Mouse (Mus musculus) hindbrain, embryonic 15.5 days (tissue): Measurements from ENCODE around the gene Cyp2b10. TPM values are rescaled to one million over a fixed set of nuclear protein-coding genes. Genes with fewer than 3 reads are reported as not detected.
"Not testable (repeated sequence)": the region's sequence is repeated elsewhere in the genome, so short reads cannot be mapped to it uniquely, and the experiment has no call there.

Experiments
- ATAC-seq: fragments of 200-750 bp; cut with Nextera tagmentation; 2 replicates; pipeline ENCODE4 v1.8.0; 2017; ENCODE audit warnings: low read depth, moderate number of reproducible peaks, moderate TSS enrichment; ENCODE audit not compliant: low FRiP score
- H3K27ac ChIP-seq: fragments of 300-500 bp; sonication (generic); replicated peaks from 2 replicates; pipeline ENCODE4 v1.5.1; 2015; ENCODE audit warnings: mild to moderate bottlenecking, inconsistent platforms
- H3K27me3 ChIP-seq: fragments of 300-500 bp; sonication (generic); 2 replicates; pipeline ENCODE4 v1.6.1; 2015; ENCODE audit warnings: control low read depth, inconsistent platforms
- H3K36me3 ChIP-seq: fragments of 300-500 bp; sonication (generic); 2 replicates; pipeline ENCODE4 v1.6.1; 2015; ENCODE audit warnings: control low read depth, inconsistent platforms
- H3K4me1 ChIP-seq: fragments of 300-500 bp; sonication (generic); replicated peaks from 2 replicates; pipeline ENCODE4 v1.6.1; 2015; ENCODE audit warnings: control low read depth, inconsistent platforms
- H3K4me2 ChIP-seq: fragments of 300-500 bp; sonication (generic); 2 replicates; pipeline ENCODE4 v1.6.1; 2015; ENCODE audit warnings: moderate library complexity, mild to moderate bottlenecking, inconsistent platforms
- H3K4me3 ChIP-seq: fragments of 300-500 bp; sonication (generic); 2 replicates; pipeline ENCODE4 v1.5.1; 2015; ENCODE audit warnings: mild to moderate bottlenecking, inconsistent platforms
- H3K9ac ChIP-seq: fragments of 300-500 bp; sonication (generic); 2 replicates; pipeline ENCODE4 v1.6.1; 2015; ENCODE audit warnings: inconsistent platforms
- H3K9me3 ChIP-seq: fragments of 300-500 bp; sonication (generic); 2 replicates; pipeline ENCODE4 v1.6.1; 2016; ENCODE audit warnings: control low read depth, inconsistent platforms
- WGBS: fragments of 180-500 bp; shearing (Covaris S2); methylation state at CpG from one replicate; pipeline ENCODE4 v1.1.7; 2015; 5-methylcytosine and 5-hydroxymethylcytosine counted together
- polyA plus RNA-seq: library from polyadenylated mRNA; unstranded; fragments of >200 nt; fragmentation: Nextera tagmentation; extraction: Ambion mirVana; gene quantifications from 2 replicates; pipeline ENCODE4 v1.2.1, GENCODE M21; 2015

Cyp2b10 gene
- polyA plus RNA-seq, 1 experiment from 2014 or later = not detected

DNA sequence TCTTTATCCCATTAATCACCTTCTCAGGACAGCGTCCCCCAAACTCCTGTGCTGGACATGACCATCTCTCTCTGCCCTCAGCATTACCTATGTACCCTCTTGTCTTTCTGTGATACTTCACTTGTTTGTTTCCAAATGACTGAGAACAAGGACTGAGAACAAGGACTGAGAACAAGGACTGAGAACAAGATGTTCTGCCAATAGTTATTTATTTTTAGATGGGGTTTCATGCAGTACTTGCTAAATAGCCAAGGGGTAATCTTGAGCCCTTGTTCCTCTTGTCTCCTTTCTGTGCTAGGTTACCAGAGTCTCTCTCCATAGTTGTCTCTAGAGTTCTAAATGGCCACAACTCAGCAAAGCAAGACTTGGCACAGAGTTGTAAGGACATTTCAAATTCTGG, 13.1 kb upstream of the Cyp2b10 start:
- Histone ChIP-seq H3K9me3 (no peaks in the 10 kb centered on the region), H3K27ac (no peak overlapping the region), H3K27me3 (no peaks in the 10 kb centered on the region), H3K4me3 (no peak overlapping the region), H3K36me3 (no peaks in the 10 kb centered on the region), H3K4me2 (no peak overlapping the region), H3K9ac (no peak overlapping the region), H3K4me1 (no peaks in the 10 kb centered on the region)
- no peak for ATAC-seq
- 89% methylated on average over 1 of the region's 1 CpGs for WGBS

DNA sequence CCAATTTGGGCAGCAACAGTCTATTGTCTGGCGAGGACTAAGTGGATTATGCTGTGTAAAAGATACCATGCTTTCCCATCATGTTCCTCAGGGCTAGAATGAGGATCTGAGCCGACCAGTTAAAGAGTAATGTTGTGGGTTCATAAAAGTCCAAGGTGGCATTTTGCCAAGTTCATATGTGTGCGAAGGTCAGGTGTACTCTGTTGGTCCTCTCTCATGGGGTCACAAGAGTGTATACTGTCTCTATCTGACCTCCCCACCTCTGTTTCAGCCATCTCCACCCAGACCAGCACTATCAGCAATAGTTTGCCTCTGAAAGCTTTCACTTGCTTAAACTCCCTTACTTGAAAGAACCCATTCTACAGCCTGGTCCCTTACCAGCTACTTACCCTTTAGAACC, 9.7 kb upstream of the Cyp2b10 start:
- Histone ChIP-seq H3K4me1 (no peaks in the 10 kb centered on the region), H3K4me3 (no peak overlapping the region), H3K27ac (no peak overlapping the region), H3K27me3 (no peaks in the 10 kb centered on the region), H3K9ac (no peak overlapping the region), H3K36me3 (no peaks in the 10 kb centered on the region), H3K9me3 (no peaks in the 10 kb centered on the region), H3K4me2 (no peak overlapping the region)
- 87% methylated on average over 3 of the region's 3 CpGs for WGBS
- ATAC-seq = no peak

DNA sequence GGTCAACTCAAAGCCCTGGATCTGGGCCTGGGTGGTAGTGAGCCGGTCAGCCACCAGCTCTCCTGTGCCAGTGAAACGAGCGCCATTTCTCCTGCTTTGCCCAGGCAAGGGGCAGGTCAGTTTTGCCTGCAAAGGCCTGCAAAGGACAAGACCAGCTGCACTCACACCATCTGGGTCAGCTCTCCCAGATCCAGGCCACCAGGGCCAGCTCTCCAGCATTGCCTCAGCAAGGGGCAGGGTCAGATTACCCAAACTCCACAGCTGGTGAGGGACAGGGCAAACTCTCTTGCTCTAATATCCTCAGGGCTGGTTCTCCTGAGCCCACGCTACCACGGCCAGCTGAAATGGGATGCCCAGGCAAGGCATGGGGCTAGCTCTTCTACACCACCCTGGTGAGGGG, 4.3 kb upstream of the Cyp2b10 start:
- 84% methylated on average over 5 of the region's 5 CpGs for WGBS
- Histone ChIP-seq H3K27me3 (no peaks in the 10 kb centered on the region), H3K9me3 (no peaks in the 10 kb centered on the region), H3K4me3 (no peak overlapping the region), H3K36me3 (no peaks in the 10 kb centered on the region), H3K4me1 (no peaks in the 10 kb centered on the region), H3K4me2 (no peak overlapping the region), H3K27ac (no peak overlapping the region), H3K9ac (no peak overlapping the region)
- ATAC-seq = no peak

DNA sequence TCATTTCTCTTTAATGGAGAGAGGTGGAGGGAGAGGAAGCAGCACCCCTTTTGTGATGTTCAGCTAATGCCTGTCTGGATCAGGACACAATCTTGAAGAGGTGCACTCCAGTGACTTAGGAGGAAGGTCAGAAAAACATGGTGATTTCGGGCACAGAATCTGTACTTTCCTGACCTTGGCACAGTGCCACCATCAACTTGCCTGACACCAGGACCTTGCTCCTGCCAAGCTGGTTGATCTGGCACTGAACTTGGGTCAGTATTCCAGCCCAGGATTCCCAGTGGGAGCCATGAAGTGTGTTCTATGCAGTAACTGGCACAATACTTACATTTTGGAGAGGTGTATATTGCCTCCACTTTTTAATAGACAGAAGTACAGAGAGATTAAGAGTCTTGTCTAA, 2.3 kb upstream of the Cyp2b10 start:
- no peak for ATAC-seq
- H3K9me3 ChIP-seq = no peaks in the 10 kb centered on the region
- H3K9ac ChIP-seq = no peak overlapping the region
- no peak overlapping the region for H3K4me3 ChIP-seq
- no peak overlapping the region for H3K27ac ChIP-seq
- H3K36me3 ChIP-seq = no peaks in the 10 kb centered on the region
- H3K27me3 ChIP-seq = no peaks in the 10 kb centered on the region
- H3K4me1 ChIP-seq = no peaks in the 10 kb centered on the region
- 83% methylated on average over 1 of the region's 1 CpGs for WGBS
- no peak overlapping the region for H3K4me2 ChIP-seq

DNA sequence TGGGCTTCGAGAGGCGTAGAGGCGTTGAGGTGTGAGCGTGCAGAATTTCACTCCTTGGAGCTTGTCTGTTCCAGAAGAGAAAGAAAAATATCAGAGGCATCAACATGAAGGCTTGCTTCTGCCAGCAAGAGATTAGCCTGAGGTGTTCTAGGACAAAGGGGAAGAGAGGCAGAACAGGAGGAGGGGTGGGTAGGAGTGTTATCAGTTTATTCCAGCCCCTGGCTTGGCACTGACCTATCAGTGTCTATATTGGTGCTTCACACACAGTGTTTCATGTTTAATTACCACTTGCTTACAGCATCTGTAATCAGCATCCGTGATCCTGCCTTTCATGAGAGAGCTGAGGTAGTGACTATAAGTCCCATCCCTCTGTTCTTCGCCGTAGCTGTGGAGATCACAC, 644 bp downstream of the Cyp2b10 start:
- H3K4me3 ChIP-seq = no peak overlapping the region
- ATAC-seq = no peak
- no peaks in the 10 kb centered on the region for H3K27me3 ChIP-seq
- H3K4me2 ChIP-seq = no peak overlapping the region
- WGBS = 91% methylated on average over 7 of the region's 7 CpGs
- no peaks in the 10 kb centered on the region for H3K4me1 ChIP-seq
- no peaks in the 10 kb centered on the region for H3K36me3 ChIP-seq
- H3K9me3 ChIP-seq = no peaks in the 10 kb centered on the region
- H3K27ac ChIP-seq = no peak overlapping the region
- H3K9ac ChIP-seq = no peak overlapping the region

DNA sequence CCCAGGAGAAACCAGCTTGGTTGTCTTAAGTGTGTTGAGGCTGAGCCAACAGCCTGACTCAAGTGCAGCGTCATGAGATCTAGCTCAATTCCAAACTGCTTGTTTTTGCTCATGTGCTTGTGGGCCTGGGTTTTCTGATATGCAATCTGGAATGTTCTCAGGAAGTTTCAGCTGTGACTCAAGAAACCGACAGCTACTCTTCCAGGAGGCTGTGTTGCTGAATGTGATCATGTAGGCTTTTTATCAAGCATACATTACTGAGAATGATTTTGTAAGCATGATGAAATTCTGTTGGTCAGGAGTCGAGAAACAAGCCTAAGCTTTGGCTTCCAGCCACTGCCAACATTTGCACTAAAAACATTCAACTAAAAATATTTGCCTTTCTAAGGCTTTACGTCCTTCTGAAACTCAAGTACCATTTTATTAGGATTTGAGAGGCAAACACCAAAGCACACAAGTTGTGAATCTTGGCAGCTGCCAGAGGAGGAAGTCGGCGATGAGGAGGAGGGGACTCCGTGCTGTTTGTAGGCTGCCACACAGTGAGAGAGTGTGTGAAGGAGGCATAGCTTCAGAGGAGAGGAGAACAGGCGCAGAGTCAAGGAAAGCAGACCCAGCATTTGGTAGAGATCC, 4.8 kb downstream of the Cyp2b10 start:
- 78% methylated on average over 8 of the region's 8 CpGs for WGBS
- Histone ChIP-seq H3K9me3 (no peaks in the 10 kb centered on the region), H3K4me2 (no peak overlapping the region), H3K9ac (no peak overlapping the region), H3K27me3 (no peaks in the 10 kb centered on the region), H3K36me3 (no peaks in the 10 kb centered on the region), H3K27ac (no peak overlapping the region), H3K4me1 (no peaks in the 10 kb centered on the region), H3K4me3 (no peak overlapping the region)
- ATAC-seq = no peak

DNA sequence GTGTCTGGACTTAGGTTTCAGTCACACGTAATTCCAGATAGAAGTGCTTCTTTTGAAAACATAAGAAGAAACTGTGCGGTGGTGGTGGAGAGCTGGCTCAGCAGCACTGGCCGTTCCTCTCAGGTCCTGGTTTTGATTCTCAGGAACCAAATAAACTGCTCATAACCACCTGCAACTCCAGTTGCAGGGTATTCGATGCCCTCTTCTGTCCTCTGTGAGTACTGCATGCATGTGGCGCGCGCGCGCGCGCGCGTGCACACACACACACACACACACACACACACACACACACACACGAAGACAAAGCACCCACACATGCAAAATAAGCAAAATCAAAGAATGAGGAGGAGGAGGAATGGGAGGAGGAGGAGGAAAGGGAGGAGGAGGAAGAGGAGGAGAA, 5.7 kb downstream of the Cyp2b10 start:
- Histone ChIP-seq H3K9ac (no peak overlapping the region), H3K27me3 (no peaks in the 10 kb centered on the region), H3K4me1 (no peaks in the 10 kb centered on the region), H3K27ac (no peak overlapping the region), H3K4me2 (no peak overlapping the region), H3K9me3 (no peaks in the 10 kb centered on the region), H3K36me3 (no peaks in the 10 kb centered on the region), H3K4me3 (no peak overlapping the region)
- 42% methylated on average over 14 of the region's 14 CpGs for WGBS
- no peak for ATAC-seq

DNA sequence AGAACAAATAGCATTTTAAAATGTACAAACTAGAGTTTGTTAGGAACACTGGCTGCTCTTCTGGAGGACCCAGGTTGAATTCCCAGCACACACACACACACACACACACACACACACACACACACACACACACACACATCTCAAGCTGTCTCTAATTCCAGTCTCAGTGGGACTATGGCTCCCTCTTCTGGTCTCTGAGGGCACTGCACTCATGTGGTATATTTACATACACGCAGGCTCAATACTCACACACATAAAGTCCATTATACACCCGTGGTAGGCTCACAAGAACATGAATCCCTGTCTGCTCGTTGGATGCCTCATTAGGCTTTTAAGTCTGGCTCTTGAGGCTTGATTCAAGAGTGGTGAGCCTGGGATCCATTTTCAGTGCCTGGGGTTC, 6.6 kb downstream of the Cyp2b10 start:
- no peaks in the 10 kb centered on the region for H3K4me1 ChIP-seq
- H3K27me3 ChIP-seq = no peaks in the 10 kb centered on the region
- no peak overlapping the region for H3K4me3 ChIP-seq
- H3K9ac ChIP-seq = no peak overlapping the region
- H3K27ac ChIP-seq = no peak overlapping the region
- H3K4me2 ChIP-seq = no peak overlapping the region
- 44% methylated on average over 3 of the region's 3 CpGs for WGBS
- H3K36me3 ChIP-seq = no peaks in the 10 kb centered on the region
- H3K9me3 ChIP-seq = no peaks in the 10 kb centered on the region
- no peak for ATAC-seq

DNA sequence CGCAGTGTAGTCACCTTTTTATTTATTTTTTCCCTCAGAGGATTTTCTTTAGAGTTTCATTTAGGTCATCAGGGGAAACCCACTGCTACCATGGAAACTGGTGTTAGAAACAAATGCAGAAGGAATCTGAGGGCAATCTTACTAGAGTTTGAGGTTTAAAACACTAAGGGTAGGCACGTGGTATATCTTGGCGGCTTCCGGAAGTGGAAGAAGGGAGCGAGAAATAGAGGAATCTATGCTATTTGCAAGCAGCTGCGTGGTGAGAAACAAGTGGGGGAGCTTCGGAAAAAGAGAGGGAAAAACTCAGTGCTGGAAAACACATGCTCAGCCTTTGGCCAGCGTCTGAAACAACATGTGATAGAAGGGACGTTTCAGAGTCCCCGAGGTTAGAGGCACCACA, 7.1 kb downstream of the Cyp2b10 start:
- Histone ChIP-seq H3K36me3 (no peaks in the 10 kb centered on the region), H3K9ac (no peak overlapping the region), H3K27ac (no peak overlapping the region), H3K4me3 (no peak overlapping the region), H3K4me1 (no peaks in the 10 kb centered on the region), H3K4me2 (no peak overlapping the region), H3K9me3 (no peaks in the 10 kb centered on the region), H3K27me3 (no peaks in the 10 kb centered on the region)
- no peak for ATAC-seq
- 75% methylated on average over 10 of the region's 10 CpGs for WGBS

DNA sequence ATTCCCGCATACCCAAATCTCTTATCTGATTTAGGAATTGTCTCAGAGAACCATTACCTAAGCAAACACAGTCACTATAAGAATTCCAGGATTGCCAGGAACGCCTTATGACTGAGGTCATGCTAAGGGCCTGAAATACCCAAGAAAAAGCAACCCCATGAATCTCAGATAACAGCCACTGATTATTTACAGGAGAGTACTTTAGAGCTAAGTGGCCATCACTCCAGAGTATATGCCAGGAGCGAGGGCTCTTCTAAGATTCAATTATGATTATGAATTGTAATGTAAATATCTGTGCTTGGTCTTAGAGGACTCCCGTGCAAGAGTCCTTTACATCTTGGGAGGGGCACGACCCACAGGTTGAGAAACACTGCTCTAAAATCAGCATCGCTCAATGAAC, 10.0 kb downstream of the Cyp2b10 start:
- no peaks in the 10 kb centered on the region for H3K9me3 ChIP-seq
- H3K36me3 ChIP-seq = no peaks in the 10 kb centered on the region
- H3K27me3 ChIP-seq = no peaks in the 10 kb centered on the region
- no peak overlapping the region for H3K9ac ChIP-seq
- no peak for ATAC-seq
- H3K27ac ChIP-seq = no peak overlapping the region
- H3K4me3 ChIP-seq = no peak overlapping the region
- H3K4me2 ChIP-seq = no peak overlapping the region
- WGBS = 82% methylated on average over 6 of the region's 6 CpGs
- H3K4me1 ChIP-seq = no peaks in the 10 kb centered on the region

DNA sequence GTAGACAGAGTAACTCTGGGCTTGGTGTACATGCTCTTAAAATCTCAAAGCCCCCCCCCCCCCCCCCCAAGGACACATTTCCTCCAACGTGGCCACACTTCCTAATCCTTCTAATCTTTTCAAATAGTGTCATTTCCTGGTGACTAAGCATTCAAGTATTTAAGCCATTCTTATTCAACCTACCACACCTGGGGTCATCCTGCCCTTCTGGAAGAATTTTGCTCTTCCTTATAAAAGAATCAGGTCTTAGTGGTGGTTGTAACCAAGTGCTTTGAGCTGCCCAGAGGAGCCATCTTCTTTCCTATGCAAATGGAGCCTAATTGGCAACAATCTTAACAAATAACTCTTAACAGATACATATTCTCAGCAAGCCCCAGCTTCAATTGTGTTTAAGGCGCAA, 12.6 kb downstream of the Cyp2b10 start:
- no peak for ATAC-seq
- Histone ChIP-seq H3K9ac (no peak overlapping the region), H3K36me3 (no peaks in the 10 kb centered on the region), H3K4me1 (no peaks in the 10 kb centered on the region), H3K4me2 (no peak overlapping the region), H3K27me3 (no peaks in the 10 kb centered on the region), H3K4me3 (no peak overlapping the region), H3K9me3 (no peaks in the 10 kb centered on the region), H3K27ac (no peak overlapping the region)
- WGBS = 80% methylated on average over 2 of the region's 2 CpGs

DNA sequence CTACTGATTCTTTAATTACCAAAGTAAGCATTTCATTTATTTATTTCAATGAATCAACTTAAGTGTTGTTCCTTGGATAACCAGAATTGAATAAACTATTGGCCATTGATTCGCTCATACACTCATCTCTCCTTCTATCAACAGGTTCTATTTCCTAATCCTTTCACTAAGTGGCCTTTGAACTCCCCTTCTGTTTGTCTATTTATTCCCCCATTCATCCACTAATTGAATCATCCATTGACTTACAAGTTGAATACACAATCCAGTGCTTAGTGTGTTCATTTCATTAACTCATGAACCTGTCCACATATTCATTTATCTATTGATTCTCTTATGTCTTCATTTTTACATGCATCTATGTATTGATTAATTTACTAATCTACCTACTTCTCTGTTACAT, 18.7 kb downstream of the Cyp2b10 start:
- 77% methylated on average over 1 of the region's 1 CpGs for WGBS
- H3K9me3 ChIP-seq = no peaks in the 10 kb centered on the region

DNA sequence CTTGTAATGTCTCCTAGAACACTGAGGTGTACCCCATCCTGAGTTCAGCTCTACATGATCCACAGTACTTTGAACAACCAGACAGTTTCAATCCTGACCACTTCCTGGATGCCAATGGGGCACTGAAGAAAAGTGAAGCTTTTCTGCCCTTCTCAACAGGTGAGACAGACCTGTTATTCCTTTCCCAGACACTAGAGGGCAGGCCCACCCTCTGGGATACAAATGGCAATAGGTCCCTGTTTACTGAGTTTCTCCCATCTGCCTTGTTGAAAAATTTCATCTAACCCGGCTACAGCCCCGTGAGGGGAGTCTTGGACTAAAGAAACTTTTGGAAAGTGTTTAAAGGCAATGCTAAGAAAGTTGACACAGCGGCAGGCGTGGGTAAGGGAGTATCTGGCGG, 19.9 kb downstream of the Cyp2b10 start:
- not testable (repeated sequence) for H3K9ac ChIP-seq, H3K36me3 ChIP-seq, H3K4me1 ChIP-seq, H3K9me3 ChIP-seq, ATAC-seq, H3K4me3 ChIP-seq, H3K27me3 ChIP-seq, H3K27ac ChIP-seq, H3K4me2 ChIP-seq
- 61% methylated on average over 5 of the region's 5 CpGs for WGBS

More for the DNA sequence above, 18.7 kb downstream of the Cyp2b10 start:
- Histone ChIP-seq H3K9ac (no peak overlapping the region), H3K4me1 (no peaks in the 10 kb centered on the region), H3K36me3 (no peaks in the 10 kb centered on the region), H3K4me3 (no peak overlapping the region), H3K27ac (no peak overlapping the region), H3K27me3 (no peaks in the 10 kb centered on the region), H3K4me2 (no peak overlapping the region)
- no peak for ATAC-seq
